Mouse (Mus musculus): ENCODE measurements around the gene Zg16.

- no peak for TF ChIP-seq CTCF (IDR thresholded peaks at IDR 0.05)
- no peak for TF ChIP-seq EP300 (IDR thresholded peaks at IDR 0.05)
These were observed 15.0 kb upstream of the Zg16 start for GRCm38 (mm10) chr7:127102148-127102547.
